In the genomic region with DNA sequence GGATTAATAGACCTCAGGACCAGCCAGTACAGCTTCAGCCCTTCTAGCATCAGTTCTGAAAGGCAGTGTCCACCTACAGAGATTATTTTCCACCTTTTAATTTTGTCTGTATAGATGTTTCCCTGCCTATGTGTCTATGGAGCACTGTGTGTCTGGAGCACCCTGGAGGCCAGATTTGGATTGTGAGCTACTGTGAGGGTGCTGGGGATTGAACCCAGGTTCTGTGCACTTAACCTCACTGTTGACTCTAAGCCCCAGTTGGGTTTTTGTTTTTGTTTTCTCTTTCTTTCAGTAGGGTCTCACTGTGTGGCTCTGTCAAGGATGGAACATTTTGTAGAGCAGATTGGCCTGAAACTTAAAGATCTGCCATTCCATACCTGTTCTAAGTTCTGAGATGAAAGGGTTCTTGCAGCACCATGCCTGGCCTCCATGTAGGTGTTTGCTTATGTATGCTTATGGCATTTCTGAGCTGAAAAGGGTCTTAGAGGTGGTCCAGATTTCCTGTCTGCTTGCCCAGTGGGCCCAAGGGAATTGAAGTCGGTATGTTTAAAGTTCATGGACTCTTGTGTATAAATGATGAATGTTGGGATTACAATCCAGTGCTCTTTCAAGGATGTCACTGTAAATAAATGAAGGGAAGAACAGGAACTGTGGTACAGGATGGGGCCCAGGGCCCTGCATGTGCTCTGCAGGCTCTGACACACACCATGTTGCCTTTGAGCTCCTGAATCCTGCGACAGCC, we compare ENCODE assay signal across 9 mouse cellular contexts. TPM values are rescaled to one million over a fixed set of nuclear protein-coding genes. Genes with fewer than 3 reads are reported as not detected.
A peak's percentile ranks its signal among the peaks of the same experiment; 100 is the strongest.
DNase-seq lines count a peak whose midpoint lies in the region; ATAC-seq and TF ChIP-seq lines count a peak whose summit lies in the region.
"Had no signal": no experiment of that assay in that cellular context is flagged by ENCODE, and none has a peak within 500 bp of the region (broad histone marks: within the 10 kb centered on the region; RNA-seq: fewer than 3 reads in every experiment).

No protein-coding gene starts in this region.

- H3K9me3 ChIP-seq in forebrain, postnatal 0 days (ENCODE audit: low read length), result no peaks in the 10 kb centered on the region
- no peaks in the 10 kb centered on the region for H3K9me3 ChIP-seq in liver, embryonic 15.5 days (replicated peaks)

- WGBS in forebrain, postnatal 0 days, result 75% methylated on average over 2 of the region's 2 CpGs
- 51% methylated on average over 2 of the region's 2 CpGs for WGBS in liver, embryonic 15.5 days (ENCODE audit: insufficient replicate concordance)

- H3K4me1 ChIP-seq in forebrain, postnatal 0 days (ENCODE audit: insufficient read depth), result peaks cover 16% of the 10 kb centered on the region; the same call in 1 of the 2 replicates
- H3K4me1 ChIP-seq in liver, embryonic 15.5 days (replicated peaks), result peaks cover 62% of the 10 kb centered on the region

- H3K79me2 ChIP-seq in C2C12 (ENCODE audit: control insufficient read depth, insufficient read depth), result peaks cover 73% of the 10 kb centered on the region

- H3K79me3 ChIP-seq in C2C12 (ENCODE audit: low read depth), result peaks cover 68% of the 10 kb centered on the region

- H3K27ac ChIP-seq in forebrain, postnatal 0 days (ENCODE audit: low read depth, low read length), result no peak overlapping the region
- H3K27ac ChIP-seq in liver, embryonic 15.5 days (replicated peaks), result peak overlapping the region; percentile 41

- H3ac ChIP-seq in C2C12 (ENCODE audit: control insufficient read depth, insufficient read length, low read depth), result peak overlapping the region; percentile 36

- no peak for ATAC-seq in cerebellum, adult (ENCODE audit: insufficient number of reproducible peaks, low FRiP score, low TSS enrichment)
- ATAC-seq in forebrain, postnatal 0 days, result no peak
- ATAC-seq in liver, embryonic 15.5 days (ENCODE audit: insufficient read depth), result no peak

- H3K9ac ChIP-seq in forebrain, postnatal 0 days, result no peak overlapping the region
- peak overlapping the region; percentile 97 for H3K9ac ChIP-seq in liver, embryonic 15.5 days

- peak; percentile 25 for DNase-seq in cerebellum, adult 9-11 months
- no peak for DNase-seq in forebrain, postnatal 0 days
- DNase-seq in spleen, postnatal 36 days (ENCODE audit: low spot score in 2 of 2), result no peak
- DNase-seq in thymus, postnatal 10 days (ENCODE audit: low spot score in 2 of 2), result no peak
- DNase-seq in thymus, postnatal 25 days, result no peak
- DNase-seq: cerebellum, adult 8-10 months had no signal

- H3K4me2 ChIP-seq in forebrain, postnatal 0 days (ENCODE audit: low read depth), result peak overlapping the region; percentile 72
- H3K4me2 ChIP-seq in liver, embryonic 15.5 days, result peak overlapping the region; percentile 81

- no peaks in the 10 kb centered on the region for H3K27me3 ChIP-seq in C2C12 (ENCODE audit: control insufficient read depth, insufficient read depth, insufficient read length)
- no peaks in the 10 kb centered on the region for H3K27me3 ChIP-seq in forebrain, postnatal 0 days (ENCODE audit: insufficient read depth, low read length)
- no peaks in the 10 kb centered on the region for H3K27me3 ChIP-seq in liver, embryonic 15.5 days

- H3K4me3 ChIP-seq in C2C12 (ENCODE audit: insufficient read depth, poor library complexity, severe bottlenecking), result peak overlapping the region; percentile 79
- no peak overlapping the region for H3K4me3 ChIP-seq in forebrain, postnatal 0 days (ENCODE audit: low read depth, low read length)
- H3K4me3 ChIP-seq in liver, embryonic 15.5 days (replicated peaks), result peak overlapping the region; percentile 98

- H3K36me3 ChIP-seq in C2C12 (ENCODE audit: control insufficient read depth, insufficient read depth), result peaks cover 42% of the 10 kb centered on the region
- H3K36me3 ChIP-seq in forebrain, postnatal 0 days (ENCODE audit: insufficient read depth), result no peaks in the 10 kb centered on the region
- peaks cover 55% of the 10 kb centered on the region for H3K36me3 ChIP-seq in liver, embryonic 15.5 days (replicated peaks)

- no peak for TF ChIP-seq CTCF in C2C12 (IDR thresholded peaks at IDR 0.05; ENCODE audit: control insufficient read depth, insufficient read depth, insufficient read length)
- TF ChIP-seq CTCF in forebrain, postnatal 0 days (IDR thresholded peaks at IDR 0.05; ENCODE audit: low read depth), result no peak

TF ChIP-seq in C2C12, 6 proteins besides CTCF, POLR2A, EP300 and RAD21:
- no peak for TF ChIP-seq MYOD1 (IDR thresholded peaks at IDR 0.05; ENCODE audit: control insufficient read depth, insufficient read length, low read depth)
- TF ChIP-seq CEBPB (IDR thresholded peaks at IDR 0.05; ENCODE audit: low read depth), result no peak
- TF ChIP-seq USF1 (IDR thresholded peaks at IDR 0.05; ENCODE audit: low read depth), result no peak
- no peak for TF ChIP-seq FOSL1 (IDR thresholded peaks at IDR 0.05; ENCODE audit: insufficient read depth, low read length, poor library complexity, severe bottlenecking)
- TF ChIP-seq MAX (IDR thresholded peaks at IDR 0.05), result no peak
- no peak for TF ChIP-seq MYOG (IDR thresholded peaks at IDR 0.05; ENCODE audit: control insufficient read depth, extremely low read depth, insufficient read length)
TF ChIP-seq in C2C12: peak in this region for 0.

RNA-seq across cellular contexts. Expression of a gene that starts 2.4 kb away (rescaled TPM):
- 39.9 TPM for polyA plus RNA-seq in C2C12 (2012; fragmentation: generic; extraction: Trizol)
- 44.4 and 51.6 TPM in 2 replicates for total RNA-seq in forebrain, postnatal 0 days (2014; rRNA removed)
- 11.1 and 15.0 TPM in 2 replicates for polyA plus RNA-seq in forebrain, postnatal 0 days (2015; fragmentation: Nextera tagmentation; extraction: Ambion mirVana)
- polyA plus RNA-seq in liver, embryonic 15.5 days (2015; fragmentation: Nextera tagmentation; extraction: Ambion mirVana), result 18.2 and 20.1 TPM in 2 replicates

RNA-seq across cellular contexts. Expression of a gene that starts 21.4 kb away (rescaled TPM):
- 50.3 TPM for polyA plus RNA-seq in C2C12 (2012; fragmentation: generic; extraction: Trizol)
- 30.3 and 31.4 TPM in 2 replicates for total RNA-seq in forebrain, postnatal 0 days (2014; rRNA removed)
- 42.6 TPM in 2 replicates for polyA plus RNA-seq in forebrain, postnatal 0 days (2015; fragmentation: Nextera tagmentation; extraction: Ambion mirVana)
- polyA plus RNA-seq in liver, embryonic 15.5 days (2015; fragmentation: Nextera tagmentation; extraction: Ambion mirVana), result 26.2 and 27.7 TPM in 2 replicates

RNA-seq across cellular contexts. Expression of a gene that starts 40.0 kb away (rescaled TPM):
- 17.0 TPM for polyA plus RNA-seq in C2C12 (2012; fragmentation: generic; extraction: Trizol)
- 13.5 and 35.2 TPM in 2 replicates for total RNA-seq in forebrain, postnatal 0 days (2014; rRNA removed)
- polyA plus RNA-seq in forebrain, postnatal 0 days (2015; fragmentation: Nextera tagmentation; extraction: Ambion mirVana), result 9.2 and 12.0 TPM in 2 replicates
- polyA plus RNA-seq in liver, embryonic 15.5 days (2015; fragmentation: Nextera tagmentation; extraction: Ambion mirVana), result 11.7 and 12.2 TPM in 2 replicates
